Mouse (Mus musculus): ENCODE data around the gene Gm8453. TPM values are rescaled to one million over a fixed set of nuclear protein-coding genes. Genes with fewer than 3 reads are reported as not detected.
"Not testable (repeated sequence)": the region's sequence is repeated elsewhere in the genome, so short reads cannot be mapped to it uniquely, and the experiment has no call there.

Gm8453 gene
- not detected in 2 replicates for polyA plus RNA-seq (2015; fragmentation: Nextera tagmentation; extraction: Ambion mirVana)

- ATAC-seq (ENCODE audit: low read depth); H3K27me3 ChIP-seq: not testable (repeated sequence)
These were observed at the start of gene Gm8453 for GRCm38 (mm10) chr7:22229384-22229783. Gene Gm8453, minus strand, starts transcription at chr7:22229484.

GRCm38 (mm10) chr7:22201164-22201563 is 28.1 kb downstream of the Gm8453 start, which contains the start of gene Gm8653:
Gene Gm8653, minus strand, starts transcription at chr7:22201264.
- H3K9ac ChIP-seq; DNase-seq; H3K27ac ChIP-seq; H3K9me3 ChIP-seq (replicated peaks); H3K4me1 ChIP-seq (replicated peaks); H3K4me2 ChIP-seq; ATAC-seq (ENCODE audit: low read depth); H3K27me3 ChIP-seq; H3K4me3 ChIP-seq (replicated peaks); H3K36me3 ChIP-seq: not testable (repeated sequence)
- no CpG with 5 or more reads among the region's 2 CpGs for WGBS (ENCODE audit: insufficient replicate concordance)

More at GRCm38 (mm10) chr7:22229384-22229783, at the start of gene Gm8453:
- 14% methylated on average over 2 of the region's 2 CpGs for WGBS (ENCODE audit: insufficient replicate concordance)
- H3K4me3 ChIP-seq (replicated peaks); H3K27ac ChIP-seq; DNase-seq; H3K9ac ChIP-seq; H3K4me2 ChIP-seq; H3K4me1 ChIP-seq (replicated peaks); H3K9me3 ChIP-seq (replicated peaks); H3K36me3 ChIP-seq: not testable (repeated sequence)

- not testable (repeated sequence) for H3K4me2 ChIP-seq; H3K4me3 ChIP-seq (replicated peaks); DNase-seq; H3K9me3 ChIP-seq (replicated peaks); H3K27ac ChIP-seq; H3K4me1 ChIP-seq (replicated peaks); H3K36me3 ChIP-seq; H3K27me3 ChIP-seq; ATAC-seq (ENCODE audit: low read depth); H3K9ac ChIP-seq
- no CpG with 5 or more reads among the region's 3 CpGs for WGBS (ENCODE audit: insufficient replicate concordance)
These were observed 40.2 kb downstream of the Gm8453 start, which contains the start of gene Vmn1r143 for GRCm38 (mm10) chr7:22189077-22189476. Gene Vmn1r143, plus strand, starts transcription at chr7:22189377.

Other genes starting within 250 kb of the Gm8453 start
- not detected in 2 replicates for gene Vmn1r137, start 234.9 kb downstream of the Gm8453 start, polyA plus RNA-seq (2015; fragmentation: Nextera tagmentation; extraction: Ambion mirVana)
- not detected in 2 replicates for gene Vmn1r138, start 200.6 kb downstream of the Gm8453 start, polyA plus RNA-seq (2015; fragmentation: Nextera tagmentation; extraction: Ambion mirVana)
- gene Gm6176, start 173.2 kb downstream of the Gm8453 start, polyA plus RNA-seq (2015; fragmentation: Nextera tagmentation; extraction: Ambion mirVana): not detected in 2 replicates
- not detected in 2 replicates for gene Vmn1r139, start 160.4 kb downstream of the Gm8453 start, polyA plus RNA-seq (2015; fragmentation: Nextera tagmentation; extraction: Ambion mirVana)
- not detected in 2 replicates for gene Gm16451, start 111.2 kb downstream of the Gm8453 start, polyA plus RNA-seq (2015; fragmentation: Nextera tagmentation; extraction: Ambion mirVana)
- not detected in 2 replicates for gene Gm10666, start 94.7 kb downstream of the Gm8453 start, polyA plus RNA-seq (2015; fragmentation: Nextera tagmentation; extraction: Ambion mirVana)
- gene Vmn1r142, start 65.4 kb downstream of the Gm8453 start, polyA plus RNA-seq (2015; fragmentation: Nextera tagmentation; extraction: Ambion mirVana): not detected in 2 replicates
- not detected in 2 replicates for gene Vmn1r143, start 40.1 kb downstream of the Gm8453 start, polyA plus RNA-seq (2015; fragmentation: Nextera tagmentation; extraction: Ambion mirVana)
- gene Gm8653, start 28.2 kb downstream of the Gm8453 start, polyA plus RNA-seq (2015; fragmentation: Nextera tagmentation; extraction: Ambion mirVana): not detected in 2 replicates
- gene Gm4187, start 100.2 kb upstream of the Gm8453 start, polyA plus RNA-seq (2015; fragmentation: Nextera tagmentation; extraction: Ambion mirVana): not detected in 2 replicates
- not detected in 2 replicates for gene Gm8660, start 141.6 kb upstream of the Gm8453 start, polyA plus RNA-seq (2015; fragmentation: Nextera tagmentation; extraction: Ambion mirVana)
- not detected in 2 replicates for gene Vmn1r148, start 184.1 kb upstream of the Gm8453 start, polyA plus RNA-seq (2015; fragmentation: Nextera tagmentation; extraction: Ambion mirVana)
- gene Vmn1r149, start 208.7 kb upstream of the Gm8453 start, polyA plus RNA-seq (2015; fragmentation: Nextera tagmentation; extraction: Ambion mirVana): not detected in 2 replicates
- not detected in 2 replicates for gene Gm10665, start 234.6 kb upstream of the Gm8453 start, polyA plus RNA-seq (2015; fragmentation: Nextera tagmentation; extraction: Ambion mirVana)